Mouse (Mus musculus): ENCODE data around the gene Nabp2.

Nabp2 gene

GRCm38 (mm10) chr10:128433417-128433816 is 22.1 kb upstream of the Nabp2 start:
- in situ Hi-C loops (cut with MboI, MseI) = no loop called here

- in situ Hi-C loops (cut with MboI, MseI) = no loop called here
These were observed 18.2 kb upstream of the Nabp2 start for GRCm38 (mm10) chr10:128429454-128429853.

GRCm38 (mm10) chr10:128429052-128429451 is 17.8 kb upstream of the Nabp2 start:
- in situ Hi-C loops (cut with MboI, MseI) = no loop called here

- in situ Hi-C loops (cut with MboI, MseI) = no loop called here
These were observed 14.0 kb upstream of the Nabp2 start for GRCm38 (mm10) chr10:128425260-128425659.

GRCm38 (mm10) chr10:128424604-128425003 is 13.3 kb upstream of the Nabp2 start:
- in situ Hi-C loops (cut with MboI, MseI) = no loop called here

- in situ Hi-C loops (cut with MboI, MseI) = no loop called here
These were observed 11.1 kb upstream of the Nabp2 start for GRCm38 (mm10) chr10:128422426-128422825.

- in situ Hi-C loops (cut with MboI, MseI) = no loop called here
These were observed 3.6 kb upstream of the Nabp2 start for GRCm38 (mm10) chr10:128414848-128415247.

- in situ Hi-C loops (cut with MboI, MseI) = no loop called here
These were observed 1.8 kb upstream of the Nabp2 start for GRCm38 (mm10) chr10:128413076-128413475.

- in situ Hi-C loops (cut with MboI, MseI) = no loop called here
These were observed 1.3 kb upstream of the Nabp2 start for GRCm38 (mm10) chr10:128412558-128412957.

- in situ Hi-C loops (cut with MboI, MseI) = no loop called here
These were observed 726 bp upstream of the Nabp2 start for GRCm38 (mm10) chr10:128412055-128412381.

- in situ Hi-C loops (cut with MboI, MseI) = no loop called here
These were observed 789 bp downstream of the Nabp2 start for GRCm38 (mm10) chr10:128410560-128410845.

GRCm38 (mm10) chr10:128409692-128410559 is 1.4 kb downstream of the Nabp2 start:
- in situ Hi-C loops (cut with MboI, MseI) = loop anchor here (10.0 kb wide), 1 partner anchor 45 kb away; the partner anchor contains the start of gene Smarcc2

- in situ Hi-C loops (cut with MboI, MseI) = loop anchor here (10.0 kb wide), 1 partner anchor 46 kb away; the partner anchor contains the start of gene Smarcc2
These were observed 2.4 kb downstream of the Nabp2 start for GRCm38 (mm10) chr10:128408591-128409535.

GRCm38 (mm10) chr10:128403931-128404330 is 7.4 kb downstream of the Nabp2 start:
- in situ Hi-C loops (cut with MboI, MseI) = loop anchor here (10.0 kb wide), 1 partner anchor 51 kb away; the partner anchor contains the start of gene Smarcc2

- in situ Hi-C loops (cut with MboI, MseI) = loop anchor here (10.0 kb wide), 1 partner anchor 53 kb away; the partner anchor contains the start of gene Smarcc2
These were observed 9.7 kb downstream of the Nabp2 start for GRCm38 (mm10) chr10:128401638-128402037.

- in situ Hi-C loops (cut with MboI, MseI) = loop anchor here (10.0 kb wide), 1 partner anchor 54 kb away; the partner anchor contains the start of gene Smarcc2
These were observed 10.2 kb downstream of the Nabp2 start, which contains the start of gene Slc39a5 for GRCm38 (mm10) chr10:128401056-128401455. Slc39a5 (minus strand) TSS chr10:128401229.

- in situ Hi-C loops (cut with MboI, MseI) = loop anchor here (10.0 kb wide), 1 partner anchor 54 kb away; the partner anchor contains the start of gene Smarcc2
These were observed 11.0 kb downstream of the Nabp2 start for GRCm38 (mm10) chr10:128400338-128400737.

GRCm38 (mm10) chr10:128397466-128397865 is 13.8 kb downstream of the Nabp2 start:
- in situ Hi-C loops (cut with MboI, MseI) = no loop called here

- in situ Hi-C loops (cut with MboI, MseI) = no loop called here
These were observed 14.5 kb downstream of the Nabp2 start for GRCm38 (mm10) chr10:128396716-128397264.

- in situ Hi-C loops (cut with MboI, MseI) = no loop called here
These were observed 15.1 kb downstream of the Nabp2 start for GRCm38 (mm10) chr10:128396017-128396673.

GRCm38 (mm10) chr10:128391850-128392249 is 19.4 kb downstream of the Nabp2 start:
- in situ Hi-C loops (cut with MboI, MseI) = no loop called here

Measured in T-helper 2 cell (primary cell).